Mouse (Mus musculus): Measurements from ENCODE around the gene Ms4a4c.

DNA sequence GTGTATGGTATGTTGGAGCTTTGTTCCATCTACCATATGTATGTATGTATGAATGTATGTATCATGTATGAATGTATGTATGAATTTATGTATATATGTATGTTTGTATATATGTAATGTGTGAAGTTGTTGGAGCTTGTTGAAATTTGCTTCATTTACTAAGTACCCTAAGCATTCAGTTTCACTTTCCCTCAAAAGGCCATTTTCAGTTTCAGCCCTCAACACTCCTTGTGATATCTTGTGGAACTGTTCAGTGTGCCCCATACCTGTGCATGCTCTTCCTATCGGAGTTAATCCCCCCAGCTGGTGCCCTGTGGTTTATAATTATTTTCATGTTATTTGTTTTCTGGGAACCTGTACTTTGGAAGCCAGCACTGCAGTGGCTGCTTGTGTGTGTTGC, 4.0 kb downstream of the Ms4a4c start:
- TF ChIP-seq CTCF (IDR thresholded peaks at IDR 0.05): no peak
- no peak for TF ChIP-seq POLR2A (IDR thresholded peaks at IDR 0.05; ENCODE audit: insufficient read depth, low read depth, low read length)
- TF ChIP-seq EP300 (IDR thresholded peaks at IDR 0.05; ENCODE audit: insufficient read depth, low read depth, low read length): no peak
